Mouse (Mus musculus) hindbrain, embryonic 14.5 days (tissue): ENCODE measurements around the gene Taf3. TPM values are rescaled to one million over a fixed set of nuclear protein-coding genes. Genes with fewer than 3 reads are reported as not detected.

Source experiments
- ATAC-seq: fragments of 200-750 bp; cut with Nextera tagmentation; 2 replicates; pipeline ENCODE4 v1.8.0; 2017; ENCODE audit warnings: moderate number of reproducible peaks, mild to moderate bottlenecking, moderate TSS enrichment, moderate library complexity; ENCODE audit not compliant: low FRiP score
- DNase-seq: peaks from one replicate; pipeline ENCODE4 v3.0.0-alpha.2; 2015; ENCODE audit warnings: low spot score
- H3K27ac ChIP-seq: fragments of 300-500 bp; sonication (generic); 2 replicates; pipeline ENCODE4 v1.5.1; 2014; ENCODE audit warnings: mild to moderate bottlenecking, moderate library complexity
- H3K27me3 ChIP-seq: fragments of 300-500 bp; sonication (generic); 2 replicates; pipeline ENCODE4 v1.6.1; 2014; ENCODE audit warnings: mild to moderate bottlenecking, low read length, mixed read lengths; ENCODE audit not compliant: control insufficient read depth, insufficient read depth
- H3K36me3 ChIP-seq: fragments of 300-500 bp; sonication (generic); replicated peaks from 2 replicates; pipeline ENCODE4 v1.6.1; 2014; ENCODE audit not compliant: control insufficient read depth, insufficient read depth
- H3K4me1 ChIP-seq: fragments of 300-500 bp; sonication (generic); replicated peaks from 2 replicates; pipeline ENCODE4 v1.6.1; 2014; ENCODE audit warnings: antibody characterized with exemption, low read length, mixed read lengths; ENCODE audit not compliant: control insufficient read depth, insufficient read depth
- H3K4me2 ChIP-seq: fragments of 300-500 bp; sonication (generic); replicated peaks from 2 replicates; pipeline ENCODE4 v1.6.1; 2014; ENCODE audit warnings: mild to moderate bottlenecking, moderate library complexity
- H3K4me3 ChIP-seq: fragments of 300-500 bp; sonication (generic); replicated peaks from 2 replicates; pipeline ENCODE4 v1.5.1; 2014; ENCODE audit warnings: mild to moderate bottlenecking, low read length
- H3K9ac ChIP-seq: fragments of 300-500 bp; sonication (generic); 2 replicates; pipeline ENCODE4 v1.6.1; 2014
- H3K9me3 ChIP-seq: fragments of 300-500 bp; sonication (generic); 2 replicates; pipeline ENCODE4 v1.6.1; 2016; ENCODE audit warnings: low read length; ENCODE audit not compliant: control insufficient read depth
- WGBS: fragments of 180-500 bp; shearing (Covaris S2); extraction: QIAGEN DNeasy Blood & Tissue Kit; methylation state at CpG from one replicate; pipeline ENCODE4 v1.1.7; 2014; 5-methylcytosine and 5-hydroxymethylcytosine counted together
- polyA plus RNA-seq: library from polyadenylated mRNA; unstranded; fragments of >200 nt; fragmentation: Nextera tagmentation; extraction: Ambion mirVana; gene quantifications from 2 replicates; pipeline ENCODE4 v1.2.1, GENCODE M21; 2014

Gene Taf3
- polyA plus RNA-seq, 1 experiment from 2014 or later = 12.6 TPM

- WGBS = 93% methylated on average over 3 of the region's 3 CpGs
- H3K4me3 ChIP-seq = no peak overlapping the region
- no peak overlapping the region for H3K9ac ChIP-seq
- H3K27me3 ChIP-seq = no peaks in the 10 kb centered on the region
- no peaks in the 10 kb centered on the region for H3K4me1 ChIP-seq
- H3K9me3 ChIP-seq = no peaks in the 10 kb centered on the region
- DNase-seq = no peak
- H3K4me2 ChIP-seq = no peak overlapping the region
- H3K36me3 ChIP-seq = no peaks in the 10 kb centered on the region
- no peak for ATAC-seq
- H3K27ac ChIP-seq = no peak overlapping the region
Measured at GRCm38 (mm10) chr2:9970579-9970978, 77.8 kb downstream of the Taf3 start.

- Histone ChIP-seq H3K27ac (no peak overlapping the region), H3K4me2 (no peak overlapping the region), H3K9ac (no peak overlapping the region), H3K27me3 (no peaks in the 10 kb centered on the region), H3K9me3 (no peaks in the 10 kb centered on the region), H3K4me3 (no peak overlapping the region), H3K4me1 (no peaks in the 10 kb centered on the region), H3K36me3 (no peaks in the 10 kb centered on the region)
- no peak for ATAC-seq
- 87% methylated on average over 4 of the region's 4 CpGs for WGBS
- DNase-seq = no peak
Measured at GRCm38 (mm10) chr2:9970178-9970577, 78.2 kb downstream of the Taf3 start.

GRCm38 (mm10) chr2:9969734-9970133 lies 78.7 kb downstream of the Taf3 start:
- H3K27me3 ChIP-seq = no peaks in the 10 kb centered on the region
- no peaks in the 10 kb centered on the region for H3K36me3 ChIP-seq
- ATAC-seq = no peak
- DNase-seq = no peak
- no peak overlapping the region for H3K27ac ChIP-seq
- H3K4me3 ChIP-seq = no peak overlapping the region
- no peak overlapping the region for H3K4me2 ChIP-seq
- 89% methylated on average over 5 of the region's 5 CpGs for WGBS
- no peaks in the 10 kb centered on the region for H3K9me3 ChIP-seq
- no peak overlapping the region for H3K9ac ChIP-seq
- H3K4me1 ChIP-seq = no peaks in the 10 kb centered on the region

GRCm38 (mm10) chr2:9966634-9967033 lies 81.8 kb downstream of the Taf3 start:
- Histone ChIP-seq H3K4me2 (no peak overlapping the region), H3K9me3 (no peaks in the 10 kb centered on the region), H3K4me3 (no peak overlapping the region), H3K4me1 (0 out of 2 replicates have a peak, but pooled peaks cover 3% of the 10 kb centered on the region), H3K9ac (no peak overlapping the region), H3K36me3 (no peaks in the 10 kb centered on the region), H3K27me3 (no peaks in the 10 kb centered on the region), H3K27ac (no peak overlapping the region)
- no peak for ATAC-seq
- 76% methylated on average over 1 of the region's 1 CpGs for WGBS
- DNase-seq = no peak

GRCm38 (mm10) chr2:9965608-9966007 lies 82.8 kb downstream of the Taf3 start:
- H3K4me1 ChIP-seq = 0 out of 2 replicates have a peak, but pooled peaks cover 3% of the 10 kb centered on the region
- H3K36me3 ChIP-seq = no peaks in the 10 kb centered on the region
- no peak overlapping the region for H3K9ac ChIP-seq
- H3K27me3 ChIP-seq = no peaks in the 10 kb centered on the region
- no peaks in the 10 kb centered on the region for H3K9me3 ChIP-seq
- DNase-seq (no peak), ATAC-seq (no peak)
- no peak overlapping the region for H3K4me3 ChIP-seq
- WGBS = 73% methylated on average over 1 of the region's 1 CpGs
- H3K27ac ChIP-seq = no peak overlapping the region
- H3K4me2 ChIP-seq = no peak overlapping the region

GRCm38 (mm10) chr2:9962871-9963270 lies 85.5 kb downstream of the Taf3 start:
- no peak overlapping the region for H3K4me2 ChIP-seq

GRCm38 (mm10) chr2:9961708-9962107 lies 86.7 kb downstream of the Taf3 start:
- Histone ChIP-seq H3K4me2 (no peak overlapping the region), H3K4me1 (peaks cover 10% of the 10 kb centered on the region; the same call in 1 of the 2 replicates), H3K9me3 (no peaks in the 10 kb centered on the region), H3K9ac (no peak overlapping the region), H3K27ac (no peak overlapping the region), H3K27me3 (no peaks in the 10 kb centered on the region), H3K4me3 (no peak overlapping the region), H3K36me3 (no peaks in the 10 kb centered on the region)
- 52% methylated on average over 3 of the region's 3 CpGs for WGBS
- DNase-seq = no peak
- no peak; the same call in 1 of the 2 replicates for ATAC-seq

More at GRCm38 (mm10) chr2:9962871-9963270, 85.5 kb downstream of the Taf3 start:
- Histone ChIP-seq H3K4me1 (0 out of 2 replicates have a peak, but pooled peaks cover 6% of the 10 kb centered on the region), H3K36me3 (no peaks in the 10 kb centered on the region), H3K27me3 (no peaks in the 10 kb centered on the region), H3K27ac (no peak overlapping the region), H3K9me3 (no peaks in the 10 kb centered on the region), H3K4me3 (no peak overlapping the region), H3K9ac (no peak overlapping the region)
- DNase-seq = no peak
- ATAC-seq = no peak

- H3K4me2 ChIP-seq = no peak overlapping the region
- H3K9me3 ChIP-seq = no peaks in the 10 kb centered on the region
- no peaks in the 10 kb centered on the region for H3K27me3 ChIP-seq
- ATAC-seq (no peak), DNase-seq (no peak)
- 0 out of 2 replicates have a peak overlapping the region, but pooled peaks have one; percentile 6 for H3K27ac ChIP-seq
- WGBS = 64% methylated on average over 6 of the region's 6 CpGs
- no peak overlapping the region for H3K4me3 ChIP-seq
- no peaks in the 10 kb centered on the region for H3K36me3 ChIP-seq
- no peak overlapping the region for H3K9ac ChIP-seq
- H3K4me1 ChIP-seq = peaks cover 16% of the 10 kb centered on the region; the same call in 1 of the 2 replicates
Measured at GRCm38 (mm10) chr2:9958011-9958410, 90.4 kb downstream of the Taf3 start.

GRCm38 (mm10) chr2:9956546-9956945 lies 91.8 kb downstream of the Taf3 start:
- no peak for DNase-seq
- Histone ChIP-seq H3K27ac (no peak overlapping the region), H3K4me1 (peaks cover 13% of the 10 kb centered on the region; the same call in 1 of the 2 replicates)

More at GRCm38 (mm10) chr2:9956546-9956945, 91.8 kb downstream of the Taf3 start:
- no peak overlapping the region for H3K4me3 ChIP-seq
- peaks cover 8% of the 10 kb centered on the region for H3K36me3 ChIP-seq
- H3K9me3 ChIP-seq = no peaks in the 10 kb centered on the region
- no peak overlapping the region for H3K9ac ChIP-seq
- 65% methylated on average over 2 of the region's 2 CpGs for WGBS
- H3K4me2 ChIP-seq = no peak overlapping the region
- H3K27me3 ChIP-seq = no peaks in the 10 kb centered on the region
- no peak for ATAC-seq
